Mouse (Mus musculus) common myeloid progenitor, adult 5-6 weeks (primary cell): ENCODE results near the gene Mllt6. TPM values are rescaled to one million over a fixed set of nuclear protein-coding genes. Genes with fewer than 3 reads are reported as not detected.
A peak's percentile ranks its signal among the peaks of the same experiment; 100 is the strongest.

Experiments
- ATAC-seq: replicated peaks from 2 replicates; pipeline ENCODE4 v1.8.0; 2016; ENCODE audit warnings: low read depth, mild to moderate bottlenecking, moderate TSS enrichment, inconsistent platforms; ENCODE audit not compliant: poor library complexity, severe bottlenecking
- total RNA-seq: library from RNA; stranded (forward); fragments of 200-1000, 187-1606 nt; gene quantifications from 2 replicates; pipeline ENCODE4 v1.2.3, GENCODE M21; 2017

Mllt6 gene
- total RNA-seq, 1 experiment from 2014 or later, result 9.7 TPM

- no peak for ATAC-seq
Measured at GRCm38 (mm10) chr11:97664771-97665240, 1.6 kb downstream of the Mllt6 start.

- ATAC-seq, result no peak
Measured at GRCm38 (mm10) chr11:97665431-97665830, 2.2 kb downstream of the Mllt6 start.

GRCm38 (mm10) chr11:97666221-97666620 lies 3.0 kb downstream of the Mllt6 start:
- no peak for ATAC-seq

- no peak for ATAC-seq
Measured at GRCm38 (mm10) chr11:97666794-97667193, 3.6 kb downstream of the Mllt6 start.

- no peak for ATAC-seq
Measured at GRCm38 (mm10) chr11:97668160-97668559, 4.9 kb downstream of the Mllt6 start.

DNA sequence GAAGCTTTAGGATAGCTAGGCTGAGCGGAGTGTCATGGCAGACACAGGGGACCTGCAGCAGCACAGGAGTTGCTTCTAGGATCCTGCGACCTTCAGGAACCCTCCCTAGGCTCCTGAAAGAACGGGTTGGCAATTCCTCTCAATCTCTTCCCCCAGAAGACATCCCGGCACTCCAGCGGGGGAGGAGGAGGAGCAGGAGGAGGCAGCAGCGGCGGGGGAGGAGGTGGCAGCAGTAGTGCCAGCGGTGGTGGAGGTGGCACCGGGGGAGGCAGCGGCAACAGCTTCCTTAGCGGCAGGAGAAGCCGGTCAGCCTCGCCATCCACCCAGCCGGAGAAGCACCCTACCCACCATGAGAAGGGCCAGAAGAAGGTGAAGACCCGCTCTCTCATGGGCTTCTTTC lies 6.1 kb downstream of the Mllt6 start:
- ATAC-seq, result no peak

DNA sequence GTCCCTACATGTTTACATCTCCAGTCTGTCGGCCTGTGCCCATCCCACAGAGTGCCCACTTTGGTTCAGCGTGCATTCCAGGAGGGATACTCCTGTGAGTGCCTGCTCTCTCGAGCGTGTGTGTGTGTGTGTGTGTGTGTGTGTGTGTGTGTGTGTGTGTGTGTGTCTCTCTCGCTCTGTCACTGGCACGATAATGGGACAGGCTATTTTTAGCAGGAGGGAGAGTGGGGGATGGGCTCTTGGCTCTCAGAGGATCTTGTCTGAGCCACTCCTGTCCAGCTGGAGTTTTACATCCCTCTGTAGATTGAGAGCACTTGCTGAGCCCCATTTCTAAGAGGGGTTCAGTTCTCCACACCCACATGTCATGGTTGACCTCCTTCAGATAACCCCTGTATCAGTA lies 6.6 kb downstream of the Mllt6 start:
- ATAC-seq, result no peak

GRCm38 (mm10) chr11:97670234-97671176 lies 7.3 kb downstream of the Mllt6 start:
- ATAC-seq, result no peak

- ATAC-seq, result no peak
Measured at GRCm38 (mm10) chr11:97671177-97671527, 7.9 kb downstream of the Mllt6 start.

DNA sequence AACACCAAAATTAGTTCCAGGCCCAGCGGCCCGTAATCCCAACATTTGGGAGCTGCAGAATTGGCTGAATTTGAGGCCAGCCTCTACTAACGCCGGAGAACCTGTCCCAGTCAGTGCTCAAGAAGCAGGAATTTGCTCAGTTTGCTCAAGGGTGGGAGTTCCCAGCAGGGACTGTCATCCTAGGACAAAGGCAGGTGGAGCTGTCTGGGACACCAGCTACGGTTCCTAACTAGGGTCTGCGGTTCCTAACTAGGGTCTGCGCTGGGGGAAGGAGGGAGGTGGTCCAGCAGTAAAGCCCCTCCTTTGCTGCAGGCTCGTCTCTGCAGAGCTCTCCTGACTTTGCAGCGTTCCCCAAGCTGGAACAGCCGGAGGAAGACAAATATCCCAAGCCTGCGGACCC lies 9.9 kb downstream of the Mllt6 start:
- no peak for ATAC-seq

GRCm38 (mm10) chr11:97676050-97676754 lies 13.0 kb downstream of the Mllt6 start:
- ATAC-seq, result no peak

- ATAC-seq, result no peak
Measured at GRCm38 (mm10) chr11:97677381-97677780, 14.2 kb downstream of the Mllt6 start.

DNA sequence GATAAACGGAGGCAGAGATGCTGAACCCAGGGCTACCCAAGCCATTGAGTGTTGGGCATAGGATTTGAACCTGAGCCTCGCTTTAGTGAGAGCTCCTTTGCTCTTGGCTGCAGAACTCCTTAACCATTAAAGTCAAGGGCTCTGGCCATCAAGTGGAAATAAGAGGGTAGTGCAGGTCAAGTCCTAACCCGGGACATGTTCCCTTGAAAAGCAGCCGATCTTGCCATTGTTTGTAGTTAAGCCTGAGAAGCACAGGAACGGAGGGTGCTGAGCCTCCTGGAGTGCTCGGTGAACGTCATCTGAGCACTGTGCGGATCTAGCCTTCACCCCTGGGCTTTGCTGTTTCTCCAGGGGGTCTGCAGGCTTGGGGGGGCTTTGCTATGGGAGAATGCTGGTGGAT lies 14.6 kb downstream of the Mllt6 start:
- ATAC-seq, result no peak

GRCm38 (mm10) chr11:97678301-97678700 lies 15.1 kb downstream of the Mllt6 start:
- ATAC-seq, result no peak

DNA sequence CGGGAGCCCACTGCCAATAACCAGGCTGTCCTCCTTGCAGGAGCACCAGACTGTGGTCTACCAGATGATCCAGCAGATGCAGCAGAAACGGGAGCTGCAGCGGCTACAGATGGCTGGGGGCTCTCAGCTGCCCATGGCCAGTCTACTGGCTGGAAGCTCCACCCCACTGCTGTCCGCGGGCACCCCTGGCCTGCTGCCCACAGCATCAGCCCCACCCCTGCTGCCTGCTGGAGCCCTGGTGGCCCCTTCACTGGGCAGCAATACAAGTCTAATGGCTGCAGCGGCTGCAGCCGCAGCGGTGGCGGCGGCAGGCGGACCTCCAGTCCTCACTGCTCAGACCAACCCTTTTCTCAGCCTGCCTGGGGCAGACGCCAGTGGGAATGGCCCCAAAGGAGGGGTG lies 17.2 kb downstream of the Mllt6 start:
- ATAC-seq, result no peak

GRCm38 (mm10) chr11:97682504-97683055 lies 19.4 kb downstream of the Mllt6 start:
- ATAC-seq, result no peak

GRCm38 (mm10) chr11:97684063-97684680 lies 21.0 kb downstream of the Mllt6 start:
- ATAC-seq, result peak; percentile 49; the same call in 1 of the 2 replicates

DNA sequence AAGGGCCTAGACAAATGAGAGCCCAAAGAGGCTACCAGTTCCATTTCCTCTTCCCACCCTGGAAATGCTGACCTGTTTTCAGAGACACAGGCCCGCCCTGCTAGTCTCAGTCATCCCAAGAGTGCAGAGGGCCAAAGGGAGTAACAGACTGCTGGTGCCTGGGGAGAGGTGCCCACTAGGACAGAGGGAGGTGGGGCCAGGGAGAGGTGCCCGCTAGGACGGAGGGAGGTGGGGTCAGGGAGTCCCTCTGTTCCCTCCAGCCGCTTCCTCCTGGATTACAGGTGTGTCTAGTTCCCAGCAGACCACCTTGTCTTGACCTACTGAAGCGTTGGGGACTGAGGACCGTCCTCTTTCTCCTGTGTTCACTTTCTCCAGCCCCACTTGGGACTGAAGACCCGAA lies 21.6 kb downstream of the Mllt6 start:
- ATAC-seq, result no peak

DNA sequence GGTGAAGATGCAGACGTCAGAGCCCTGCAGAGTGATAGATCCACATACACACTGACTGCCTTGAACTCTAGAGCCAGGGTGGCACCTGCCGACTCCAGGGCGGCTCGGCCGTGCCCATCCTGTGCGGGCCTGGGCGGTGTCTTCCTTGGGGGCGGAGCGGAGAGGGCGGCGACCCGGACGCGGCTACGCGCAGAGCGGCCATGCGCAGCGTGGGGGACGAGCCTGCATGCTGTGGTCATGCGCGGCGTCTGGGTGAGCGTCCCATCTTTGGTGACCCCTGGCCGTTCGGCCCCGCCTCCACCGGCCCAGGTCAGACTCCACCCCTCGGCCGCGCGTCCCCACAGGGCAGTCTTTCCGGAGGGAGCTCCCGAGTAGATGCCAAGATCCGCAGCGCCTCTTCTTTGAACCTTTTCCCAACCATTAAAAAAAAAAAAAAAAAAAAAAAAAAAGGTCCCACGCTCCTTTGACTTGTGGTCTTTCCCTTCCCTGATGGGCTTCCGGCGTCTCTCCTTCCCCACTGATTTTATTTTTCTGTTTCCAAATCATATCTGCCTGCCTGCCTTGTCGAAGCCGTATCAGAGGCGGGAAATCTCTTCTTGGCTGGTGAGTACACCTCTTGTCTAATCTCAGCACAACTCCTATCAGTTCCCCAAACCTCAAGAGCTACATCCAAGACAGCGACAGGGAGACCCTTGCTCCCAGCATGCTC lies 22.6 kb downstream of the Mllt6 start, which contains the start of gene Cisd3:
Gene Cisd3 (plus strand): TSS at position 214 of the 709 bp plus-strand sequence.
- peak; percentile 78 for ATAC-seq
